Mouse (Mus musculus): ENCODE data around the gene Slc4a1ap.

DNA sequence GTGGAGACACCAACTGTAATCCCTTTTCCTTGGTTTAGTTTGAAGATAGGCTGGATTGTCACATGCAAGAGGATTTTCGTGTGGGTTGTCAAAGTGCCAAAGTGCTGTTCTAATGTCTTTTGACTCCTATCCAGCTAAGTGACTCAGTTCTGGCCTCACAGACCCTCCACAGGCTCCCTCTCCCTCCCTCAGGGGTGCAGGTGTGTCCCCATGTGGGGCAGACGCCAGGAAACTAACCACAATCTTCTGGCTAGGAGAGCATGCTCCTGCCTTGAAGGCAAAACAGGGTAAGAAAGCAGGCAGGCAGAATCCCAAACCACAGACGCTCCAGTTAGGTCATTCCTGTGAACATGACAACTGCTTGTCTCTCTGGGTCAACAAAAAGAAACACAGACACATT lies 79.4 kb downstream of the Slc4a1ap start:
- TF ChIP-seq CTCF (IDR thresholded peaks at IDR 0.05; ENCODE audit: borderline replicate concordance, extremely low read depth, insufficient read depth, insufficient read length): no peak
- no peak for TF ChIP-seq POLR2A (IDR thresholded peaks at IDR 0.05; ENCODE audit: borderline replicate concordance, extremely low read depth, insufficient read depth, insufficient read length, poor library complexity, severe bottlenecking)

Data from brain, embryonic 14.5 days (tissue).